Mouse (Mus musculus): Measurements from ENCODE around the gene Zmynd8. TPM values are rescaled to one million over a fixed set of nuclear protein-coding genes. Genes with fewer than 3 reads are reported as not detected.

Gene Zmynd8
- polyA plus RNA-seq, 1 experiment from 2014 or later = 63.4 TPM

DNA sequence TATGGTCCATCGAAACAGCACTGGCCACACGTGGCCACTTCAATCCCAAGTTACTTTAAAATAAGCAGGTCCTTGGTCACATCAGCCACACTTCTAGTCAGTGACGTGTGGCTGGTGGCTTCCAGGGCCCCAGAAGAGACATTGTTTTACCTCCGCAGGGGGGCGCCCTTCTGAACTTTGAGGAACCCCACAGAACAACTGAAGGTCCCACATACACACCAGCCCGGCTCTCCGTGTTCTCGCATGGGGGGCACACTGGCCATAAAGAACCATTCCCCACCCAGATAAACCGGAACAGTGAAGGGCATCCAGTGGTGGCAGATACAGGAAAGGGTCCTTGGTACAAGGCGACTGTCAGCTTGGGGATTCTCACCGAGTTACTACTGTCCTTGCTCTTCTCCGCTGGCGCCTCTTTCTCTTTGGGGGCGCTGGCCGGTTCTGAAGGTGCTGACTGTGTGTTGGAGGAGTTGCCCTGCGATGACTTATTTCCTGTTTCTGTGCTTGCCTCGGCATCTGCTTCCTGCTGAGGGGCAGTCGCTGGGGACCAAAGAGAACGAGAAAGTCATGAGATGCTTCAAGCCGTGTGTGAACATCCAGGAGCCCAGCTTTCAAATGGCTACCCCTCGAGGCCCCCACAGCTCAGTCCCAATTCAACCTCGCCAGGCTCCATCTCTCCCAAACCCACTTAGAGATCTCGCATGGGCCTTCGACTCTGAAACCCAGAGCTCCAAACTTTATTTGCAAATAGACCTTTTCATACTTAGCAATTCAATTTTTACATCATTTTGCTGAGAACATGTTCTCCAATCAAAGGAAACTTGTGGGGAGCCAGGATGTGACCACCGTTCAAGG lies 106.2 kb downstream of the Zmynd8 start:
- H3K9me3 ChIP-seq (ENCODE audit: control insufficient read depth, low read length) = no peaks in the 10 kb centered on the region
- no peaks in the 10 kb centered on the region for H3K27me3 ChIP-seq (ENCODE audit: control insufficient read depth, insufficient read depth, low read length)
- no peak overlapping the region for H3K4me2 ChIP-seq (replicated peaks)
- no peak overlapping the region for H3K9ac ChIP-seq
- no peak overlapping the region for H3K4me3 ChIP-seq (replicated peaks; ENCODE audit: low read length)
- no peak for DNase-seq (ENCODE audit: low spot score)
- no peak overlapping the region for H3K27ac ChIP-seq
- H3K36me3 ChIP-seq (replicated peaks; ENCODE audit: control insufficient read depth, insufficient read depth) = peaks cover 97% of the 10 kb centered on the region
- ATAC-seq (ENCODE audit: low FRiP score) = no peak
- peaks cover 15% of the 10 kb centered on the region for H3K4me1 ChIP-seq (replicated peaks; ENCODE audit: control insufficient read depth, insufficient read depth, low read length)
- WGBS = 85% methylated on average over 25 of the region's 25 CpGs

DNA sequence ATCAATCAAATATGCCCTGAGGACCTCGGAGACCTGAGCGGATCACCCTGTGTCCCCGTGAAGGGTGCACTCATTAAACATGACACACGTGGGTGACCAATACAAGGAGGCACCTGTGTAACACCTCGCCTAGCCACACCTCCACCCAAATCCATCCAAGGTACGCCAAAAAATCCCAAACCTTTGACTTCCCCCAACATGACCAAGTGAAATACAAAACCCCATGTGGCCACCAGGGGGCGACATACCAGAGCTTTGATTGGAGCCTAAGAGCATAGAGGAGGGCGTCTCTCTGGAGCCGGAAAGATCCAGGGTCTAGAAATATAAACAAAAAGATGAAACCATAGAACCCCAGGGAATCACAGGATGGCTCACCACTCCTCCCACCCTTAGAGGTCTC lies 107.2 kb downstream of the Zmynd8 start:
- Histone ChIP-seq H3K27ac (peak overlapping the region; percentile 20), H3K36me3 (replicated peaks; ENCODE audit: control insufficient read depth, insufficient read depth) (peaks cover 97% of the 10 kb centered on the region), H3K9ac (no peak overlapping the region)

DNA sequence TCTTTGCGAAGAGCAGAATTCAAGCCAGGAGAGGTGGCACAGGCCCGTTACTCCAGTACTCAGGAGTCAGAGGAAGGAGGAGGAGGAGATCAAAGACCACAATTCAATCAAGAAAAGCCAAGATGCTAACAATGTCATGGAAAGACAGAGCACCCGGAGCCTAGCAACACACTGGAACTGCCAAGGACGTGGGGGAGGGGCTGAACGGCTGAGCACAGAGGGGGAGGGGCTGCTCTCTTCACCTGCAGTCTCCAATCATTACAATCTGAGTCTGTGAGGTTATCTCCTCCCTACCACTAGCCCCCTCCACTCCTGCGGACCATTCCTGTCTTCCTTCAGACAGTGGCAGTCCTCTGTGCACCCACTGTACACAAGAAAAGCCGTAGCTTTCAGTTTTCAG lies 107.8 kb downstream of the Zmynd8 start:
- Histone ChIP-seq H3K4me1 (replicated peaks; ENCODE audit: control insufficient read depth, insufficient read depth, low read length) (peaks cover 15% of the 10 kb centered on the region), H3K4me3 (replicated peaks; ENCODE audit: low read length) (no peak overlapping the region), H3K27ac (peak overlapping the region; percentile 20), H3K36me3 (replicated peaks; ENCODE audit: control insufficient read depth, insufficient read depth) (peaks cover 95% of the 10 kb centered on the region), H3K27me3 (ENCODE audit: control insufficient read depth, insufficient read depth, low read length) (no peaks in the 10 kb centered on the region), H3K9me3 (ENCODE audit: control insufficient read depth, low read length) (no peaks in the 10 kb centered on the region), H3K4me2 (replicated peaks) (no peak overlapping the region), H3K9ac (no peak overlapping the region)
- peak; percentile 38 for DNase-seq (ENCODE audit: low spot score)
- peak; percentile 50; the same call in 1 of the 2 replicates for ATAC-seq (ENCODE audit: low FRiP score)
- 35% methylated on average over 7 of the region's 7 CpGs for WGBS

More for the DNA sequence above, 107.2 kb downstream of the Zmynd8 start:
- H3K4me1 ChIP-seq (replicated peaks; ENCODE audit: control insufficient read depth, insufficient read depth, low read length) = peaks cover 15% of the 10 kb centered on the region
- H3K9me3 ChIP-seq (ENCODE audit: control insufficient read depth, low read length) = no peaks in the 10 kb centered on the region
- DNase-seq (ENCODE audit: low spot score) = peak; percentile 67
- no peaks in the 10 kb centered on the region for H3K27me3 ChIP-seq (ENCODE audit: control insufficient read depth, insufficient read depth, low read length)
- H3K4me2 ChIP-seq (replicated peaks) = no peak overlapping the region
- no peak overlapping the region for H3K4me3 ChIP-seq (replicated peaks; ENCODE audit: low read length)
- 0 out of 2 replicates have a peak, but pooled peaks have one; percentile 49 for ATAC-seq (ENCODE audit: low FRiP score)
- WGBS = 65% methylated on average over 9 of the region's 9 CpGs

DNA sequence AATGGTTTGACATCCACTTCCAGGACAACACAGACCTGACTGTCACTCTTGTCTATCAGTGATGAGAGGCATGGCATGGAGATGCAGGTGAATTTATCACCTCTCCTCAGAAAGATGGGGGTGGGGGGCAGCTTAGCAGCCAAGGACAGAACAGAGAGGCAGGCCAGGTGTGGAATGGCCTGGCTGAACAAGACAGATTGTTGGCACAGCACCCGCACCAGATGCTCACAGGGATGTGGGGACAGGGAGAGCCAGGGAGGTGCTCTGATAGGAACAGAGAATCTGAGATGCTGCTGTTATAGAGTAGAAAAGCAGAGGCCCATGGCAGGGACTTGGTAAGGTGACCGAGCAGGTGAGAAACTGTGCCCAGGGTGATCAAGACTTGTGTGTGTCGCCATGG lies 109.1 kb downstream of the Zmynd8 start:
- peaks cover 15% of the 10 kb centered on the region for H3K4me1 ChIP-seq (replicated peaks; ENCODE audit: control insufficient read depth, insufficient read depth, low read length)
- H3K27ac ChIP-seq = 0 out of 2 replicates have a peak overlapping the region, but pooled peaks have one; percentile 17
- H3K36me3 ChIP-seq (replicated peaks; ENCODE audit: control insufficient read depth, insufficient read depth) = peaks cover 98% of the 10 kb centered on the region
- WGBS = 88% methylated on average over 3 of the region's 3 CpGs
- H3K27me3 ChIP-seq (ENCODE audit: control insufficient read depth, insufficient read depth, low read length) = no peaks in the 10 kb centered on the region
- H3K9ac ChIP-seq = no peak overlapping the region
- H3K4me3 ChIP-seq (replicated peaks; ENCODE audit: low read length) = no peak overlapping the region
- no peaks in the 10 kb centered on the region for H3K9me3 ChIP-seq (ENCODE audit: control insufficient read depth, low read length)
- no peak overlapping the region for H3K4me2 ChIP-seq (replicated peaks)
- ATAC-seq (ENCODE audit: low FRiP score) = no peak
- DNase-seq (ENCODE audit: low spot score) = no peak

DNA sequence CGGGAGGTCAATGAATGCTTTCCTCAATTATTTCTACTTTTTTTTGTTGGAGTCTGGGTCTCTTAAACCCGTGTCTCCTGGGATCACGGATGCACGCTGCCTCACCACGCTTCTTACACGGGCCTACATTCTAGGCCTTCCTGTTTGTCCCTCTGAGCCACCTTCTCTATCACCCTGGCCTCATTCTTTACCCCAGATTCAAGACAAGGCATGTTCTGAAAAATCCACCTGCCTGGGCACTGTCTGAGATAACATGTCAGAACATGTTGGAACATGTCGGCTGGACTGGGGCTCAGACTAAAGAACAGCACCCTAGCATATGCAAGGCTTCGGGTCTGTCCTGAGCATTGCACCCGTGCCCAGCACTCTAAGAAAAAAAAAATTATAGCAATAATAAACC lies 110.0 kb downstream of the Zmynd8 start:
- WGBS = 94% methylated on average over 9 of the region's 9 CpGs
- Histone ChIP-seq H3K4me2 (replicated peaks) (no peak overlapping the region), H3K27me3 (ENCODE audit: control insufficient read depth, insufficient read depth, low read length) (no peaks in the 10 kb centered on the region), H3K9me3 (ENCODE audit: control insufficient read depth, low read length) (no peaks in the 10 kb centered on the region), H3K27ac (0 out of 2 replicates have a peak overlapping the region, but pooled peaks have one; percentile 32), H3K36me3 (replicated peaks; ENCODE audit: control insufficient read depth, insufficient read depth) (peaks cover 98% of the 10 kb centered on the region), H3K9ac (no peak overlapping the region), H3K4me1 (replicated peaks; ENCODE audit: control insufficient read depth, insufficient read depth, low read length) (peaks cover 15% of the 10 kb centered on the region), H3K4me3 (replicated peaks; ENCODE audit: low read length) (no peak overlapping the region)
- no peak for DNase-seq (ENCODE audit: low spot score)
- ATAC-seq (ENCODE audit: low FRiP score) = no peak

DNA sequence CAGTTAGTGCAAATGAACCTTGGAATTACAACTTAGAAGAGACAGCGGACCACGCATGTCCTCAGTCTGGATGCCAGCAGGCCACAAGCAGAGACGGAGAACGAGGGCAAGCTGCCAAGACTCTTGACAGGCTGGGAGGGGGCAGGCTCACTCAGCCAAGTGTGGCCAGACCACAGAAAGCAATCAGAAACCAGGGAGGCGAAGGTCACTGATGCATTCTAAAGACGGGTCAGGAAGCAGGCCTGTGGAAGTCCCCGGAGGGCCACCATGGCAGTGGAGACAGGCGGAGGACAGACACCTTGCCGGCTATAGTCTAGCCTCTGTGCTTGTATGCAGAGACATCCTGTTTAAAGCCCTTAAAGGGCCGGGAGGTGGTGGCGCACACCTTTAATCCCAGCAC lies 110.8 kb downstream of the Zmynd8 start:
- Histone ChIP-seq H3K27ac (0 out of 2 replicates have a peak overlapping the region, but pooled peaks have one; percentile 34), H3K36me3 (replicated peaks; ENCODE audit: control insufficient read depth, insufficient read depth) (peaks cover 94% of the 10 kb centered on the region), H3K9me3 (ENCODE audit: control insufficient read depth, low read length) (no peaks in the 10 kb centered on the region), H3K9ac (no peak overlapping the region), H3K27me3 (ENCODE audit: control insufficient read depth, insufficient read depth, low read length) (no peaks in the 10 kb centered on the region), H3K4me1 (replicated peaks; ENCODE audit: control insufficient read depth, insufficient read depth, low read length) (peaks cover 15% of the 10 kb centered on the region), H3K4me2 (replicated peaks) (no peak overlapping the region), H3K4me3 (replicated peaks; ENCODE audit: low read length) (no peak overlapping the region)
- DNase-seq (ENCODE audit: low spot score) (peak; percentile 80), ATAC-seq (ENCODE audit: low FRiP score) (peak; percentile 46; the same call in 1 of the 2 replicates)
- 38% methylated on average over 11 of the region's 11 CpGs for WGBS

DNA sequence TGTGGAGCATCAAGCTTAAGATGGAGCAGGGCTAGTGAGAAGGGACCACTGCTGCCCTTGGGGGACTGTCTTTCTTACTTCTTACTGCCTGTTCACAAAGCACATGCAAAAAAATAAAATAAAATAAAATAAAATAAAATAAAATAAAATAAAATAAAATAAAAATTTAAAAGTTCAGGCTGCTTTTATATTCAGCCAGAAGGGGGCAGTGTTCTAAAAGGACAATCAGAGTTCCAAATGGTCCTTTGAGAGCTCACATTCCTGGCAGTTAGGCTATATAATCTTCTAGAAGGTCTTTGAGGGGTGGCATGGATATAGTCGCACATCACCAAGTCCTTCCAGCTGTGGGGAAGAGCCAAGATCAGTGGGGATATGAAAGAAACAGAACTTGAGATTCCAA lies 112.3 kb downstream of the Zmynd8 start:
- Histone ChIP-seq H3K9me3 (ENCODE audit: control insufficient read depth, low read length) (no peaks in the 10 kb centered on the region), H3K36me3 (replicated peaks; ENCODE audit: control insufficient read depth, insufficient read depth) (peaks cover 85% of the 10 kb centered on the region), H3K27me3 (ENCODE audit: control insufficient read depth, insufficient read depth, low read length) (no peaks in the 10 kb centered on the region), H3K4me3 (replicated peaks; ENCODE audit: low read length) (no peak overlapping the region), H3K27ac (no peak overlapping the region), H3K9ac (no peak overlapping the region), H3K4me2 (replicated peaks) (no peak overlapping the region), H3K4me1 (replicated peaks; ENCODE audit: control insufficient read depth, insufficient read depth, low read length) (peaks cover 13% of the 10 kb centered on the region)
- DNase-seq (ENCODE audit: low spot score) = no peak
- WGBS = 70% methylated on average over 1 of the region's 1 CpGs
- ATAC-seq (ENCODE audit: low FRiP score) = no peak

DNA sequence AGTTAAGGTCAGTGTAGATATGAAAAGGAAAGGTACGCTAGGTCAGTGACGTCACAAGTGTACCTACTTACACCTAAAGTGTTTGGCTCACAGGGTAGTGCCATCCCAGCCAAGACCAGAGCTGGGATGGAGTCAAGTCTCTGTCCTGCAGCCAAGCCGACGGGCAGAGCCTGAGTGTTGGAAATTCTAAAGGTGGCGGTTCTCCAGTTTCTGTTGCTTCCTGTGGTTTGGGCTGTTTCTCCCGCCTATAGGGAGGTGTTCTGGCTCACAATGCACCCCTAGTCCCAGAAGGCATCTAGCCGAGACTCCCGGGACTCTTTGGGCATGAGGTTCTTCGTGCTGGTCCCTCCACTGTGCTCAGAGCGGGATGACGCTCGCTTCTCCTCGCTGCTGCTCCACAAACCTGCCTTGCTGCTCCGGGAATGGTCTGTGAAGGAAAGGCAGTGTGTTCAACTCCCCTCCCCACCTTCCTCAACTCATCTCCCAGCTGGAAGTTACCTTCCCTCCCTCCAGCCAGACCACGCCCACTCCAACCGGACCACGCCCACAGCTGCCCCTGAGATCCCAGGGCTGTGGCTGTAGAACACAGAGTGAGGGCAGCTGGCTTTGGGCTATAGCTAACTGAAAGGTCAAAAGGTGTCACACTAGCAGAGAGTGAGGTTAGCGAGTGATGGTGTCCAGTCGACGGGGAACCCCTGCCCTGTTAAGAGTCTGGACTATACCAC lies 113.3 kb downstream of the Zmynd8 start:
- H3K4me1 ChIP-seq (replicated peaks; ENCODE audit: control insufficient read depth, insufficient read depth, low read length) = peaks cover 3% of the 10 kb centered on the region
- no peak overlapping the region for H3K9ac ChIP-seq
- peaks cover 78% of the 10 kb centered on the region for H3K36me3 ChIP-seq (replicated peaks; ENCODE audit: control insufficient read depth, insufficient read depth)
- WGBS = 91% methylated on average over 20 of the region's 20 CpGs
- H3K27me3 ChIP-seq (ENCODE audit: control insufficient read depth, insufficient read depth, low read length) = no peaks in the 10 kb centered on the region
- ATAC-seq (ENCODE audit: low FRiP score) (no peak), DNase-seq (ENCODE audit: low spot score) (no peak)
- H3K4me3 ChIP-seq (replicated peaks; ENCODE audit: low read length) = no peak overlapping the region
- H3K4me2 ChIP-seq (replicated peaks) = no peak overlapping the region
- H3K27ac ChIP-seq = no peak overlapping the region
- no peaks in the 10 kb centered on the region for H3K9me3 ChIP-seq (ENCODE audit: control insufficient read depth, low read length)

DNA sequence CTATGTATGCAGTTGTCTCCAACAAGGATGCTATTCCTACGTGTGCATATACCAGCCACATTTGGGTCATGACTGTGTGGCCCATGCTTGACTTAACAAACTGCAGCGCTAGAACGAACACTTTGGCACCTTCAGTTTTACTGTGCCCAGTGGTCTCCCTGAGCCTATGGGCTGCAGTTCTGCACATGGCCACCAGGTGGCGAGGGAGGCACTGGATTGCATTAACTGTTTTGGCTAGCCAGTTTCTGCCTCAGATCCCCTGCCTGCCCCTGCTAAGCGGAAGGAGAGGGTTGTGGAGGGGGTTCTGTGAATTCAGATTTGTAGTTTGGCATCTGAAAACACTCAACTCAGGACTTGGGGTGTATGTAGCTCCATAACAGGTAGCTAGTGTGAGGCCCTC lies 116.5 kb downstream of the Zmynd8 start:
- DNase-seq (ENCODE audit: low spot score) = peak; percentile 95
- Histone ChIP-seq H3K4me1 (replicated peaks; ENCODE audit: control insufficient read depth, insufficient read depth, low read length) (no peaks in the 10 kb centered on the region; the same call in 1 of the 2 replicates), H3K9me3 (ENCODE audit: control insufficient read depth, low read length) (no peaks in the 10 kb centered on the region), H3K4me3 (replicated peaks; ENCODE audit: low read length) (no peak overlapping the region), H3K4me2 (replicated peaks) (no peak overlapping the region), H3K36me3 (replicated peaks; ENCODE audit: control insufficient read depth, insufficient read depth) (peaks cover 47% of the 10 kb centered on the region), H3K27me3 (ENCODE audit: control insufficient read depth, insufficient read depth, low read length) (no peaks in the 10 kb centered on the region), H3K9ac (no peak overlapping the region), H3K27ac (no peak overlapping the region)
- ATAC-seq (ENCODE audit: low FRiP score) = no peak
- 38% methylated on average over 5 of the region's 5 CpGs for WGBS

Data from hindbrain, embryonic 14.5 days (tissue).